Mouse (Mus musculus) bone marrow macrophage, adult 2 months (primary cell): Measurements from ENCODE around the gene 1810030O07Rik.

Source experiments
- CTCF ChIP-seq: IDR thresholded peaks from 2 replicates; pipeline ENCODE4 v1.5.1; 2012; ENCODE audit warnings: low read depth, mild to moderate bottlenecking, low read length, moderate library complexity
- POLR2A ChIP-seq: IDR thresholded peaks from 2 replicates; pipeline ENCODE4 v1.6.1; 2012; ENCODE audit warnings: mild to moderate bottlenecking, low read depth, low read length, borderline replicate concordance

GRCm38 (mm10) chrX:12645531-12646304, 27.8 kb downstream of the 1810030O07Rik start:
- TF ChIP-seq CTCF, result no peak
- no peak for TF ChIP-seq POLR2A
